Mouse (Mus musculus): ENCODE measurements around the gene Slco1c1. TPM values are rescaled to one million over a fixed set of nuclear protein-coding genes. Genes with fewer than 3 reads are reported as not detected.
"Not testable (repeated sequence)": the region's sequence is repeated elsewhere in the genome, so short reads cannot be mapped to it uniquely, and the experiment has no call there.

Gene Slco1c1
- total RNA-seq, 2 experiments from 2014 or later, result 73.5 to 90.5 TPM

DNA sequence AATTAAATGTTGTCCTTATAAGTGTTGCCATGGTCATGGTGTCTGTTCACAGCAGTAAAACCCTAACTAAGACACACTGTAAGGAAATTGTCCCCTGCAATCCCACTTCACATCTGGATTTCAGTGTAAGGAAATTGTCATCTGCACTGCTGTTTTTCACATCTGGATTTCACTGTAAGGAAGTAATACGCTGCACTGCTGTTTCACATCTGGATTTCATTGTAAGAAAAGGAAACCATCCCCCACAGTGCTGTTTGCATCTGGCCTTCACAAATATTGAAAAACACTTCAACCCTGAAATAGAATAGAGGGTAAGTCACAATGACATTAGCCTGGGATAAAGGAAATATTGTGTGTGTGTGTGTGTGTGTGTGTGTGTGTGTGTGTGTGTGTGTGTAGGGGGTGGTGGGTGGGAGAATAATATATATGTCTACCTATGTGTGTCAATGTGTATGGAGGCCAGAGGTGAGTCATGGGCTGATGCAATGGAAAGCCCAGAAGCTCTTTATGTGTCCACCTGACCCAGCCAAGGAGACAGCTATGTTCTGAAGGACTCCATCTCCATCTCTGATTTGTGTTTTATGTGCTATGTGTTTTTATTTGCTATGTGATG, 60.7 kb downstream of the Slco1c1 start:
- no peak for DNase-seq (ENCODE audit: low spot score in 2 of 2)

DNA sequence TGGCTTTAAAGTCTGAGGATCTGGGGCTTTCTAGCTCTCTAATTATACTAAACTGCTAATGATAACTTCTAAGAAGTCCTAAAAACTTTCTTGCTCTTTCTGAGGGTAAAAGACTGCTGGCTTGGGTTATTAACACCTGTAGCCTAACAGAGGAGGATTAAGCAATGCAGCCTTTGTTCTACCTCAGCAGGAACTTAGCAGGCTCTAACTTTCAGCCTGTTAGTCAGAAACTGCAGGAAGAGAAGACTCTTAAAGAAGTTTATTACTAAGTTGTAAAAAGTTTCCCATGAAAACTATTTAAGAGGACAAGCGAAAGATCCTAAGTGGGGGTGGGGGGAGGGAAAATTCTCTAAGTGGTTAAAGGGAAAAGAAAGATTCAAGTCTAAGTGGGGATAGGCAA, 65.8 kb downstream of the Slco1c1 start:
- DNase-seq (ENCODE audit: low spot score in 2 of 2), result no peak

DNA sequence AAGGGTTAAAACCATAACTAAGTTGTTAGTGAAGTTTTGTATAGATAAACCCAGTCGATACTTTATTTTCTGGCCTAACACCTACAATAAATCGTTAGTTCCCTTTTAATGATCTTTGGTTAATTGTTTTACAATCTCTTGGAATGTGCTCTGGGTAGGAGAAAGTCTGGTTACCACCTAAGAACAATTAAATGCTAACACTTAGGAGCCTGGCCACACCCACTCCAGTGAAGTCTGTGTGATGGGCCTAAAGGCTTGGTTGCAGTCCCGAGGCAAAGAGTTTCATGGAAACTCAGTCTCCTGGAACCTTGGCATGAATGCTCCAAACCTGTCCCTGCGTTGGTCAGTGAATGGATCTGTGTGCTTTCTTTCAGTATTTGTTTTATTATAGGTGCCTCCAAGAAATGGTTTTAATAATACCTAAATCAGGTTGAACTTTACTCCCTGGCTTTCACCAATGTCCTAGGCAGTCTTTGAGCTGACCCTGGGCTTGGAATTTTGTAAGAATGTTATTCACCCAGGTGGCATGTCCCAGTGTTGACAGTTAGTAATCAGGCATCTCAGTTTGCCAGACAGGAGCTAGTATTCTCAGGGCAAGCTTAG, 66.5 kb downstream of the Slco1c1 start:
- DNase-seq (ENCODE audit: low spot score in 2 of 2), result not testable (repeated sequence)

DNA sequence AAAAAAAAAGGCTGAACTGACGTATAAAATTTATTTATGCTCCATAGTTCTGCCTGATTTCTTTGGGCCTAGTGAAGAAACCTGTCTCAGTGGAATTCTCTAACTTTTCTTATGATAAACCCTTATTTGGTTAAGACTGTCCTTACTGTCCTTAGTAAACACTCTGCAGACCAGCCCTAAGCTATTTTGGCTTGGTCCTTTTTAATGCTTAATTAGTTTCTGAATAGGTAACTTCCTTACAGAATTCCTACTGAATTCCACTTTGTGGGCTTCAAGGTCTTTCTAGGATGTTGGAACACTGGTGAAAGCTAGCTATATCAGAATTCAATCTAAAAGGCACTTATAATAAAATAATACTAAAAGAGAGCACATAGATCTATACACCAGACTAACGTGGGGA, 71.9 kb downstream of the Slco1c1 start:
- no peak for DNase-seq (ENCODE audit: low spot score in 2 of 2)

DNA sequence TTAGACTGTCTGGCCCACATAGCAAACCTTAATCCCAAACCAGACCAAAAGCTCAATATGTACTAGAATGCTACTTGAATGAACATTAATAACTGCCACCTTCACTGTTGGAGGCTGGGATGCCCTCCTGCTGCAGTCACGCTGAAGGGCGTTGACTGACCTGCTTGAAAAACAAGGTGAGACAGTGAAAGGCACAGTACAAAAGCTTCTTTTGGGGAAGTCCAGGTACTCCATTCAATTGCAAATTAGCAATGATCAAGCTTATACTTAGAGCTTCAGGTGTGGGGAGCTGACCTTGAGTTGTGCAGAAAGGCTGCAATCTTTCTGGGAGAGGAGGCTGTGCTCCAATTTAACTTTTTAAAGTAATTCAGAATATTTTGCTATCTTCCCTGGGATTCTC, 72.9 kb downstream of the Slco1c1 start:
- no peak for DNase-seq (ENCODE audit: low spot score in 2 of 2)

DNA sequence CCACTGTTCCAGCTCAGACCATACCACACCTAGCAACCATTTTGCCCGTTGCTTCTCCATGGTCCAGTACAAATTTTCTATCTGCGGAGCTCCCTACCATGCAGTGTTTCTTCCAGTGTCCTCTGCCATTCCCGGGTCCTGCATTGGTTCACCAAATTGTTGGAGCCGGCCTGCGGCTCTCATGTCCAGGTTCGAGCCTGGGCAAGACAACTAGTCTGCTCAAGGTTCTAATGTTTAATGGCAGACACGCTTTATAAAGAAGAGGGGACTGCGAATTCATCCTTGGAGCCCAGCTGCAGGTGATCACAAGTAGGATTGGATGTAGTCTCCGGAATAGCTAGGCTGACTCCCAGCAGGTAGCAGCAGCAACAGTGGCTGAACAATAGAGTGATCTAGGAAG, 76.8 kb downstream of the Slco1c1 start:
- DNase-seq (ENCODE audit: low spot score in 2 of 2), result no peak

DNA sequence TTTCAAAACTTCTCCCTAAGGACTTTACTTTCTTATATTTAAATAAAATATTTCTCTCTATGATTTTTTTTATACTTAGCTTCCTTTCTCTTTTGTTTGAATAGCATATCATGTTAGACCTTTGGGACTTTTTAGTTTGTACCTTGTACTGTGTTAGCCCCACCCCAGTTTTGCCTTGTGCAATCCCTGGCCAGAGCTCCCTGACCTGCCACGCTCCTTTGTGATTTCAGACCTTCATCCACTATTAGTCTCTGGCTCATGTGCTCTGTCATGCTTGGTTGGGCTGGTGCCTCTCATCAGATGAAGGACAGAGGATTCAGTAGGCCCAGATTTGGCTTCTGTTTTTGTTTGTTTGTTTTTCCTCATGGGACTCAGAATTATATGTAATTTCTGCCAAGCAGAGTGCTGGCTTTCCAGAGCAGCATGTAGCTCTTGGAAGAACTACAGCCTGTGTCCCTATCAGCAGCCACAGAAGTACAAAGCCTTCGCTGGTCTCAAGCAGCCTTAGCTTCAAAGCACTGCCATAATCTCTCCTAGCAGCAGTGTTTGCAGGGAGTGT, 86.6 kb downstream of the Slco1c1 start:
- DNase-seq (ENCODE audit: low spot score in 2 of 2), result no peak

DNA sequence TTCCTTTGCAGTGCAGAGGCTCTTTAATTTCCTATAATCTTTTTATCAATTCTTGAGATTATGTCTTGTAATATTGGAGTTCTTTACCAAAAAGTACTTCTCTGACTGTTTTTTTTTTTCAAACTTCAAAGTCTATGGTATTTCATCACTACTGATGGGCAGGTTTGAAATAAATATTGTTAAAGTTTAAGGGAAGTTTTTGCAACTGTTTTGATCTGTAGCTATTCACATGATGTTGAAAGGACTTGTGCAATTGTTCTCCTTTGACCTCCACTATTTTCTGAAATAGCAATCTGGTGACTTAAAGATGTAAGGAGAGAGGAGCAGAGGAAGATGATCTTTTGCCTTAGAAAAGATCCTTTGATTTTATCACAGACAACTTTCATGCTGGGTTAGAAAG, 89.8 kb downstream of the Slco1c1 start:
- DNase-seq (ENCODE audit: low spot score in 2 of 2), result no peak

DNA sequence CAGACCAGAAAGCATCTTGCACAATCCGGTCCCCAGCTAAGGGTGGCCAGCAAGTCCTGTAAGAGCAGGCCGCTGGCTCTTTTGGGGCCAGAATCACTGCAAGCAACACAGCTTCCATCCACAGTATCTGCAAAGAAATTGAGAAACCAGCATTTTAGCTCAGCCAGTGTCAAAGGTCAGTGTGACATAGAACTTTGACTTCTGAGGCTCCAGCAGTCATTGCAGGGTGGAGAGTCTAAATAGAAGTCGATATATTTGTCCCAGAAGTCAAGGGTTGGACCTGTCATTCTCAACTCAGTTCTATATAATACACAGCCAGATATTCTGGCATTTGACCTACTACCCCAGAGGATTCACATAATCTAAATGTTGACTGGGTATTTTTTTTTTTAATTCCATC, 91.2 kb downstream of the Slco1c1 start:
- no peak for DNase-seq (ENCODE audit: low spot score in 2 of 2)

Other genes with a start within 250 kb of the Slco1c1 start
- under 1 TPM in 1 of 2 experiments, not detected in 1; 0.35 TPM for gene Slco1b2, start 105.2 kb downstream of the Slco1c1 start, total RNA-seq (2021)
- not detected for gene Gm5724, start 249.4 kb downstream of the Slco1c1 start, total RNA-seq (2021)